Mouse (Mus musculus) E14TG2a.4 (cell line): ENCODE results near the gene Slc39a11.

Experiments used
- CTCF ChIP-seq: conservative IDR thresholded peaks from 2 replicates; pipeline ENCODE4 v1.5.1; 2014; ENCODE audit warnings: low read length
- NANOG ChIP-seq: IDR thresholded peaks from 2 replicates; pipeline ENCODE4 v1.6.1; 2014; ENCODE audit warnings: borderline replicate concordance, low read length, mixed read lengths
- POU5F1 ChIP-seq: IDR thresholded peaks from 2 replicates; pipeline ENCODE4 v1.6.1; 2014; ENCODE audit warnings: low read length, borderline replicate concordance

DNA sequence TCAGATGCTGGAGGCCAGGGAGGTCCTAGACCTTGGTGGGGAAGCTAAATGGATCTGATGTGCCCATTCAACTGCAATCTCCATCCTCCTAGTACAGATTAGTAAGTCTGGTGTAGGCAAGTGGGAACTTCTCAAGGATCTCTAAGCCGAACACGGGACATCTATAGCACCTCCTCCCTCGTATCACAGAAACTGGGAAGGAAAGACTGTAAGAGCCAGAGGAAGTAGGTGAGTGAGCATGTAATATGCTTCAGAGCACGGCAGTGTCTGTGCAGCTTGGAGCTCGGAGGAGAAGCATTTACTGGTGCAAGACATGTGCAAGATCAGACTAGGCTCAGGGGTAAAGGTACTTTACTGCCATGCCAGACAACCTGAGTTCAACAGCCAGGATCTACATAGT lies 19.0 kb upstream of the Slc39a11 start:
- TF ChIP-seq CTCF, result no peak
- TF ChIP-seq NANOG, result no peak
- TF ChIP-seq POU5F1, result no peak
